Mouse (Mus musculus) spleen, adult 2 months (tissue): ENCODE measurements around the gene Tmem104. TPM values are rescaled to one million over a fixed set of nuclear protein-coding genes. Genes with fewer than 3 reads are reported as not detected.

Experiments used
- DNase-seq, 2 experiments: peaks; one replicate each; pipeline versions ENCODE4 v3.0.0 to v3.0.0-alpha.2; 2012 to 2021; ENCODE audit warnings: low spot score in 2 of 2, low read depth in 1 of 2
- H3K27ac ChIP-seq: fragments of 200-500 bp; 2 replicates; pipeline ENCODE4 v1.5.1; 2012; ENCODE audit warnings: low read length, inconsistent platforms; ENCODE audit not compliant: insufficient read depth
- H3K27me3 ChIP-seq: fragments of 200-500 bp; 2 replicates; pipeline ENCODE4 v1.6.1; 2012; ENCODE audit warnings: mild to moderate bottlenecking, moderate library complexity, low read length, inconsistent platforms; ENCODE audit not compliant: control insufficient read depth, insufficient read depth
- H3K36me3 ChIP-seq: fragments of 200-500 bp; 2 replicates; pipeline ENCODE4 v1.6.1; 2012; ENCODE audit warnings: mild to moderate bottlenecking, low read length, inconsistent platforms; ENCODE audit not compliant: control insufficient read depth, insufficient read depth
- H3K4me1 ChIP-seq: fragments of 200-500 bp; 2 replicates; pipeline ENCODE4 v1.6.1; 2011; ENCODE audit warnings: inconsistent platforms; ENCODE audit not compliant: control insufficient read depth, insufficient read depth, insufficient read length
- H3K4me3 ChIP-seq: fragments of 200-500 bp; 2 replicates; pipeline ENCODE4 v1.5.1; 2011; ENCODE audit warnings: mild to moderate bottlenecking, inconsistent platforms; ENCODE audit not compliant: insufficient read depth, insufficient read length; ENCODE audit errors: extremely low read depth
- CTCF ChIP-seq: fragments of 200-500 bp; IDR thresholded peaks from 2 replicates; pipeline ENCODE4 v1.5.1; 2011; ENCODE audit warnings: mild to moderate bottlenecking, inconsistent platforms; ENCODE audit not compliant: insufficient read depth, insufficient read length, insufficient replicate concordance; ENCODE audit errors: extremely low read depth
- POLR2A ChIP-seq: fragments of 200-500 bp; IDR thresholded peaks from 2 replicates; pipeline ENCODE4 v1.6.1; 2011; ENCODE audit warnings: low read depth, low read length, inconsistent platforms
- WGBS: fragments of 180-500 bp; shearing (Covaris S2); methylation state at CpG from one replicate; pipeline ENCODE4 v1.1.7; 2018; 5-methylcytosine and 5-hydroxymethylcytosine counted together
- polyA plus RNA-seq: library from polyadenylated mRNA; depleted of rRNA; stranded (reverse); fragments of >200 nt; gene quantifications from 2 replicates; pipeline ENCODE4 v1.2.3, GENCODE M21; 2012

The Tmem104 gene
- polyA plus RNA-seq, 1 experiment, result 16.5 TPM

GRCm38 (mm10) chr11:115269330-115270066, 82.2 kb downstream of the Tmem104 start:
- DNase-seq, result no peak
- Histone ChIP-seq H3K27me3 (peaks cover 21% of the 10 kb centered on the region), H3K36me3 (peaks cover 15% of the 10 kb centered on the region), H3K4me3 (no peak overlapping the region), H3K27ac (no peak overlapping the region), H3K4me1 (peaks cover 3% of the 10 kb centered on the region; the same call in 1 of the 2 replicates)
- TF ChIP-seq CTCF, result no peak
- no peak for TF ChIP-seq POLR2A
- WGBS, result 83% methylated on average over 27 of the region's 27 CpGs

GRCm38 (mm10) chr11:115270148-115270861, 83.0 kb downstream of the Tmem104 start:
- H3K36me3 ChIP-seq, result peaks cover 15% of the 10 kb centered on the region
- H3K27me3 ChIP-seq, result peaks cover 19% of the 10 kb centered on the region
- peaks cover 4% of the 10 kb centered on the region for H3K4me1 ChIP-seq
- 60% methylated on average over 19 of the region's 19 CpGs for WGBS
- peak; percentile 83; the same call in 1 of the 2 replicates for TF ChIP-seq CTCF
- no peak for TF ChIP-seq POLR2A
- no peak overlapping the region for H3K4me3 ChIP-seq
- no peak overlapping the region for H3K27ac ChIP-seq
- peak; percentile 15 to 42 for DNase-seq

- TF ChIP-seq CTCF (no peak), POLR2A (no peak)
- DNase-seq, result no peak
- 93% methylated on average over 9 of the region's 9 CpGs for WGBS
- H3K36me3 ChIP-seq, result peaks cover 15% of the 10 kb centered on the region
- no peak overlapping the region for H3K4me3 ChIP-seq
- peaks cover 12% of the 10 kb centered on the region for H3K4me1 ChIP-seq
- peaks cover 16% of the 10 kb centered on the region for H3K27me3 ChIP-seq
- H3K27ac ChIP-seq, result no peak overlapping the region
These were observed 83.8 kb downstream of the Tmem104 start for GRCm38 (mm10) chr11:115271052-115271451.

- H3K27ac ChIP-seq, result no peak overlapping the region
- WGBS, result 90% methylated on average over 10 of the region's 10 CpGs
- H3K36me3 ChIP-seq, result peaks cover 15% of the 10 kb centered on the region
These were observed 84.2 kb downstream of the Tmem104 start for GRCm38 (mm10) chr11:115271481-115271880.

GRCm38 (mm10) chr11:115272894-115273498, 85.7 kb downstream of the Tmem104 start:
- peaks cover 14% of the 10 kb centered on the region; the same call in 1 of the 2 replicates for H3K4me1 ChIP-seq
- H3K36me3 ChIP-seq, result peaks cover 15% of the 10 kb centered on the region
- peaks cover 1% of the 10 kb centered on the region for H3K27me3 ChIP-seq
- 86% methylated on average over 10 of the region's 10 CpGs for WGBS
- no peak overlapping the region for H3K4me3 ChIP-seq
- no peak for DNase-seq
- H3K27ac ChIP-seq, result no peak overlapping the region
- TF ChIP-seq CTCF (no peak), POLR2A (no peak)

More at GRCm38 (mm10) chr11:115271481-115271880, 84.2 kb downstream of the Tmem104 start:
- DNase-seq, result no peak
- H3K27me3 ChIP-seq, result peaks cover 12% of the 10 kb centered on the region
- no peak for TF ChIP-seq POLR2A
- no peak for TF ChIP-seq CTCF
- peaks cover 16% of the 10 kb centered on the region for H3K4me1 ChIP-seq
- H3K4me3 ChIP-seq, result no peak overlapping the region

GRCm38 (mm10) chr11:115273735-115274134, 86.4 kb downstream of the Tmem104 start:
- Histone ChIP-seq H3K27me3 (no peaks in the 10 kb centered on the region), H3K4me3 (no peak overlapping the region), H3K36me3 (peaks cover 9% of the 10 kb centered on the region), H3K27ac (no peak overlapping the region), H3K4me1 (peaks cover 14% of the 10 kb centered on the region; the same call in 1 of the 2 replicates)
- DNase-seq, result no peak
- WGBS, result 82% methylated on average over 7 of the region's 7 CpGs
- no peak for TF ChIP-seq CTCF
